Mouse (Mus musculus): ENCODE measurements around the gene Hs6st1. TPM values are rescaled to one million over a fixed set of nuclear protein-coding genes. Genes with fewer than 3 reads are reported as not detected.

Hs6st1 gene
- polyA plus RNA-seq, 1 experiment, result 75.6 TPM

GRCm38 (mm10) chr1:36054967-36055357, 13.2 kb upstream of the Hs6st1 start:
- TF ChIP-seq CTCF (IDR thresholded peaks at IDR 0.05; ENCODE audit: low read depth, low read length), result no peak
- no peak for TF ChIP-seq POLR2A (IDR thresholded peaks at IDR 0.05; ENCODE audit: insufficient read depth, low read length)
- TF ChIP-seq EP300 (IDR thresholded peaks at IDR 0.05; ENCODE audit: insufficient read depth, low read depth, low read length), result no peak
- no peaks in the 10 kb centered on the region for H3K27me3 ChIP-seq (ENCODE audit: control insufficient read depth, insufficient read depth, low read length, poor library complexity, severe bottlenecking)
- peaks cover 7% of the 10 kb centered on the region for H3K9me3 ChIP-seq (replicated peaks; ENCODE audit: control insufficient read depth, insufficient read depth, low read length, poor library complexity, severe bottlenecking)
- H3K9ac ChIP-seq (ENCODE audit: low read depth, poor library complexity, severe bottlenecking), result no peak overlapping the region
- H3K4me3 ChIP-seq (ENCODE audit: low read depth, low read length), result no peak overlapping the region
- H3K4me1 ChIP-seq (ENCODE audit: control insufficient read depth, insufficient read depth, low read length), result peaks cover 12% of the 10 kb centered on the region
- H3K36me3 ChIP-seq (ENCODE audit: control insufficient read depth, insufficient read depth, low read length, poor library complexity, severe bottlenecking), result no peaks in the 10 kb centered on the region
- peak overlapping the region; percentile 56 for H3K27ac ChIP-seq (ENCODE audit: insufficient read depth, low read length)

- Histone ChIP-seq H3K36me3 (ENCODE audit: control insufficient read depth, insufficient read depth, low read length, poor library complexity, severe bottlenecking) (no peaks in the 10 kb centered on the region), H3K27ac (ENCODE audit: insufficient read depth, low read length) (peak overlapping the region; percentile 99), H3K4me3 (ENCODE audit: low read depth, low read length) (no peak overlapping the region), H3K4me1 (ENCODE audit: control insufficient read depth, insufficient read depth, low read length) (peaks cover 22% of the 10 kb centered on the region), H3K9ac (ENCODE audit: low read depth, poor library complexity, severe bottlenecking) (0 out of 2 replicates have a peak overlapping the region, but pooled peaks have one; percentile 46), H3K27me3 (ENCODE audit: control insufficient read depth, insufficient read depth, low read length, poor library complexity, severe bottlenecking) (no peaks in the 10 kb centered on the region), H3K9me3 (replicated peaks; ENCODE audit: control insufficient read depth, insufficient read depth, low read length, poor library complexity, severe bottlenecking) (no peaks in the 10 kb centered on the region)
- TF ChIP-seq CTCF (IDR thresholded peaks at IDR 0.05; ENCODE audit: low read depth, low read length) (no peak), POLR2A (IDR thresholded peaks at IDR 0.05; ENCODE audit: insufficient read depth, low read length) (no peak), EP300 (IDR thresholded peaks at IDR 0.05; ENCODE audit: insufficient read depth, low read depth, low read length) (no peak)
Observed at GRCm38 (mm10) chr1:36059351-36059750, 8.8 kb upstream of the Hs6st1 start.

DNA sequence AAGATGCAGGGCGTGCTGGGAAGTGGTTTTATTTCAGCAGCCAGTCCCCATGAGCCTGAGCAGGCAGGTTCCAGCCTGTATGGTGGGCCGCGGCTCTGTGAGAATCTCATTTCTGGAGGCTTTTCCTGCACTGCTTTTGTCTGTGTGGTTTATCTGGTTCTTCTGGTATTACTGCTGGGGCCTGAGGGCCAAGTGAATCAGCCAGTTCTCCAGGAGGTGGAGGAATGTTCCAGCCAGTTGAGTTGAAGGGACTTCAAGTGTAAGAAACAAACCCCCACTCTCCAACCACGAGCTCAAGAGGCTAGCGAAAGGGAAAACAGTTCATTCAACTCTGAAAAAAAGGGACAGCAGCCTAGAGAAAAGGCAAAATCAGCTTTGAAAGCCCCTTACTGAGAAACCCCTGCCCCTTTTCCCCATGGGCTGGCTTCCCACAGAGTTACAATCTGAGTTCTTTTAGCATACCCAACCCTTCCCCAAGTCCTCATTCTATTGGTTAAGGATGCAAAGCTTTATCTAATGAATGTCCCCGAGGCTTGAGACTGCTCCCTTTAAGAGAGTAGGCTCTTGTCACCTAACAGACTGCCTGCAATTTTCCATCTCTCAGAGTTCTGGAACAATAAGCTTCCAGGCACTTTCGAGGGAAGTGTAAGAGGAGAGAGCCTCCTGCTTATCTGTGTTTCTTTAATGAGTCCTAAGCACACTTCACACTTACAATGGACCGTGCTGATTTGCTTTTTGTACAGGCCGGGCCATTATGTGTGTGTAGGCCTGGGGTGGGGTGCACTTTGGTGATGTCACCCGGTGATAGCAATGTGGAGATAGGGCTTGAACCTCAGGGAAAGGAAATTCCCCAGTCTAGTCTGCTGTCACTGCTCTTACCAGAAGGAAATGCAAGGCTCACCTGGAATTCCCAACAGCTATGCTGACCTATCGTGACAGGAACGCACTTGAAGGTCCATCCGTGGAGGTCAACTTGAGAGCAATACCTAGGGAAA, 7.9 kb upstream of the Hs6st1 start:
- Histone ChIP-seq H3K9me3 (replicated peaks; ENCODE audit: control insufficient read depth, insufficient read depth, low read length, poor library complexity, severe bottlenecking) (no peaks in the 10 kb centered on the region), H3K9ac (ENCODE audit: low read depth, poor library complexity, severe bottlenecking) (peak overlapping the region; percentile 46), H3K4me1 (ENCODE audit: control insufficient read depth, insufficient read depth, low read length) (peaks cover 20% of the 10 kb centered on the region), H3K36me3 (ENCODE audit: control insufficient read depth, insufficient read depth, low read length, poor library complexity, severe bottlenecking) (no peaks in the 10 kb centered on the region), H3K27me3 (ENCODE audit: control insufficient read depth, insufficient read depth, low read length, poor library complexity, severe bottlenecking) (no peaks in the 10 kb centered on the region), H3K4me3 (ENCODE audit: low read depth, low read length) (0 out of 2 replicates have a peak overlapping the region, but pooled peaks have one; percentile 1), H3K27ac (ENCODE audit: insufficient read depth, low read length) (peak overlapping the region; percentile 99)
- TF ChIP-seq POLR2A (IDR thresholded peaks at IDR 0.05; ENCODE audit: insufficient read depth, low read length) (no peak), EP300 (IDR thresholded peaks at IDR 0.05; ENCODE audit: insufficient read depth, low read depth, low read length) (peak; percentile 94)

DNA sequence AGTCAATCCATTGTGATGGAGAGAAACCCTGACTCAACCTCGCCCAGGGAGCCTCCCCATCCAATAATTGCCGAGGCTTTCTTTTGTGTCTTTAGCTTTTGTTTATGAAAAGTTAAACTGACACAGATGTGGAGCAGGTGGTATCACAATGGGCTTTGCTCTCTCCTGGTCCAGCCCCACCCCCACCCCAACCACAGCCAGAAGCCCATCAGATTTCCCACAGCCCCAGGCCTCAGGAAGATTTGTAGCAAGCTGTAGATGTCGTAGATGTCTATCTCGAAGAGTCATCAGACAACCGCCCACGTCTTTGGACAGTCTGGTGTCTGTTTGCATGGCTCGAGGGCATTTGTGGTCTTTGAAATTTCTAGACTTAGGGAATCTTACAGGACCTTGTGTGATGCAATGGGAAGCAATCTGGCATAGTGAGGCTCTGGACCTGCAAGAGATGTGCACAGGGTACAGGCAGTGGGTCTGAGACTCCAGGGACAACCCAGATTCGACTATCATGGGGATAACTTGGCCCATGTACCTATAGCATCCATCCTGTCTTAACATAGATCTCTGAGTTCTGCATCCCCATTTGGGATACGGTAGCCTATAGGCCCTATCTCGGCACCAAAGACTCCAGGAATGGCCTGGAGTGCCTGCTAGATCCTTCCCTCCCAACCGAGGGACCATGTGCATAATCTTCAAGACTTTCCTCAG, 6.8 kb upstream of the Hs6st1 start:
- H3K27me3 ChIP-seq (ENCODE audit: control insufficient read depth, insufficient read depth, low read length, poor library complexity, severe bottlenecking), result no peaks in the 10 kb centered on the region
- no peak overlapping the region for H3K9ac ChIP-seq (ENCODE audit: low read depth, poor library complexity, severe bottlenecking)
- H3K4me1 ChIP-seq (ENCODE audit: control insufficient read depth, insufficient read depth, low read length), result peaks cover 19% of the 10 kb centered on the region
- no peak overlapping the region for H3K4me3 ChIP-seq (ENCODE audit: low read depth, low read length)
- H3K36me3 ChIP-seq (ENCODE audit: control insufficient read depth, insufficient read depth, low read length, poor library complexity, severe bottlenecking), result no peaks in the 10 kb centered on the region
- H3K27ac ChIP-seq (ENCODE audit: insufficient read depth, low read length), result peak overlapping the region; percentile 99
- TF ChIP-seq POLR2A (IDR thresholded peaks at IDR 0.05; ENCODE audit: insufficient read depth, low read length) (no peak), CTCF (IDR thresholded peaks at IDR 0.05; ENCODE audit: low read depth, low read length) (no peak), EP300 (IDR thresholded peaks at IDR 0.05; ENCODE audit: insufficient read depth, low read depth, low read length) (peak; percentile 99)
- no peaks in the 10 kb centered on the region for H3K9me3 ChIP-seq (replicated peaks; ENCODE audit: control insufficient read depth, insufficient read depth, low read length, poor library complexity, severe bottlenecking)

DNA sequence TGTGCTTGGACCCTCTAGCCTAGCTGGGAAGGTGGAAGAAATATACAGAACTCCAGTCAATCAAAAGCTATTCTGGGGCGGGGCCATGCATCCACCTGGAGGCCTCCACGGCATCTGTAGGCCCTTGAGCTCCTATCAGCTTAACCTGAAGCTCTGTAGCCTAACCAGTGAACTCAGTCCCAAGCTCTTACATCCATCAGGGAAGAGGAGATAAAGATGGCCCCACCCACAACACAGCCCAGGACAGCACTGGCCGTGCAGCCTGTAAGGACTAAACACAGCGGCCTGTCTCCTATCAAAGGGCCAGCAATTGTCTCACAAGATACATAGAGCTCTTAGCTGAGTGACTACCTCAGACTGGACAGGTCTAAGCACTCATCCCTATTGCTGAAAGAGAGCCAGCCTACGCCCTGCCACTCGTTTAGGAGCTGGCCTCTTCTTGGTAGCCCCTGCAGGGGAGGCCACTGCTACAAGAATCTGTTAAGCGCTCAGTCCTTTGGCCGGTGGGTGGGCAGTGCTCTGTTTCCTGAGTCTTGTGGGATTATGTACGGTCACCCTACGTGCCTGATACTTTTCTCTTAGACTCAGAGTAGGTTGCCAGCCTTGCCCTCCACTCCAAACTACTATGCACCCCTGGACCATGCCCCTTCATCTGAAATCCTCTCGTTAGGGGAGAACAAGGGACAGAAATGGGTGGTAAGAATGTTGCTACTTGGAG, 6.0 kb upstream of the Hs6st1 start:
- Histone ChIP-seq H3K4me3 (ENCODE audit: low read depth, low read length) (no peak overlapping the region), H3K27ac (ENCODE audit: insufficient read depth, low read length) (peak overlapping the region; percentile 95), H3K9me3 (replicated peaks; ENCODE audit: control insufficient read depth, insufficient read depth, low read length, poor library complexity, severe bottlenecking) (no peaks in the 10 kb centered on the region), H3K4me1 (ENCODE audit: control insufficient read depth, insufficient read depth, low read length) (peaks cover 19% of the 10 kb centered on the region), H3K36me3 (ENCODE audit: control insufficient read depth, insufficient read depth, low read length, poor library complexity, severe bottlenecking) (no peaks in the 10 kb centered on the region), H3K27me3 (ENCODE audit: control insufficient read depth, insufficient read depth, low read length, poor library complexity, severe bottlenecking) (no peaks in the 10 kb centered on the region), H3K9ac (ENCODE audit: low read depth, poor library complexity, severe bottlenecking) (peak overlapping the region; percentile 0; the same call in 1 of the 2 replicates)
- TF ChIP-seq EP300 (IDR thresholded peaks at IDR 0.05; ENCODE audit: insufficient read depth, low read depth, low read length), result peak; percentile 20; the same call in 1 of the 2 replicates
- no peak for TF ChIP-seq POLR2A (IDR thresholded peaks at IDR 0.05; ENCODE audit: insufficient read depth, low read length)

All from ES-Bruce4 (cell line).